Mouse (Mus musculus) liver, postnatal 0 days (tissue): Measurements from ENCODE around the gene Syndig1. TPM values are rescaled to one million over a fixed set of nuclear protein-coding genes. Genes with fewer than 3 reads are reported as not detected.

ENCODE experiments used
- ATAC-seq: fragments of 200-750 bp; cut with Nextera tagmentation; 2 replicates; pipeline ENCODE4 v1.8.0; 2017; ENCODE audit warnings: mild to moderate bottlenecking, moderate library complexity
- DNase-seq: peaks from one replicate; pipeline ENCODE4 v3.0.0-alpha.2; 2016
- H3K27ac ChIP-seq: fragments of 300-500 bp; sonication (generic); 2 replicates; pipeline ENCODE4 v1.5.1; 2014; ENCODE audit warnings: antibody characterized with exemption, moderate library complexity, mild to moderate bottlenecking, low read depth
- H3K27me3 ChIP-seq: fragments of 300-500 bp; sonication (generic); 2 replicates; pipeline ENCODE4 v1.6.1; 2014; ENCODE audit warnings: low read length, control low read depth, mixed read lengths; ENCODE audit not compliant: insufficient read depth
- H3K36me3 ChIP-seq: fragments of 300-500 bp; sonication (generic); replicated peaks from 2 replicates; pipeline ENCODE4 v1.6.1; 2014; ENCODE audit warnings: mild to moderate bottlenecking, control low read depth, low read length, moderate library complexity, mixed read lengths; ENCODE audit not compliant: insufficient read depth
- H3K4me1 ChIP-seq: fragments of 300-500 bp; sonication (generic); 2 replicates; pipeline ENCODE4 v1.6.1; 2014; ENCODE audit warnings: antibody characterized with exemption, mild to moderate bottlenecking, control low read depth; ENCODE audit not compliant: insufficient read depth
- H3K4me2 ChIP-seq: fragments of 300-500 bp; sonication (generic); 2 replicates; pipeline ENCODE4 v1.6.1; 2014; ENCODE audit warnings: low read depth, mild to moderate bottlenecking, low read length, moderate library complexity, mixed read lengths
- H3K4me3 ChIP-seq: fragments of 300-500 bp; sonication (generic); 2 replicates; pipeline ENCODE4 v1.5.1; 2014; ENCODE audit warnings: low read depth, low read length
- H3K9ac ChIP-seq: fragments of 300-500 bp; sonication (generic); replicated peaks from 2 replicates; pipeline ENCODE4 v1.6.1; 2014; ENCODE audit warnings: mild to moderate bottlenecking, moderate library complexity
- H3K9me3 ChIP-seq: fragments of 300-500 bp; sonication (generic); 2 replicates; pipeline ENCODE4 v1.6.1; 2016; ENCODE audit warnings: mild to moderate bottlenecking, control low read depth, low read length, mixed read lengths
- CTCF ChIP-seq: sonication (generic); IDR thresholded peaks from 2 replicates; pipeline ENCODE4 v1.5.1; 2016; ENCODE audit warnings: antibody characterized with exemption, low read depth
- EP300 ChIP-seq: IDR thresholded peaks from 2 replicates; pipeline ENCODE4 v1.6.1; 2016; ENCODE audit warnings: antibody characterized with exemption, low read depth, mild to moderate bottlenecking
- WGBS: fragments of 180-500 bp; shearing (Covaris S2); extraction: QIAGEN DNeasy Blood & Tissue Kit; methylation state at CpG from one replicate; pipeline ENCODE4 v1.1.7; 2014; ENCODE audit not compliant: insufficient replicate concordance; 5-methylcytosine and 5-hydroxymethylcytosine counted together
- polyA plus RNA-seq: library from polyadenylated mRNA; unstranded; fragments of >200 nt; fragmentation: Nextera tagmentation; extraction: Ambion mirVana; gene quantifications from 2 replicates; pipeline ENCODE4 v1.2.1, GENCODE M21; 2015

The Syndig1 gene
- polyA plus RNA-seq, 1 experiment from 2014 or later, result not detected

GRCm38 (mm10) chr2:149983107-149983506 lies 154.1 kb downstream of the Syndig1 start:
- H3K27me3 ChIP-seq, result no peaks in the 10 kb centered on the region
- no peak overlapping the region for H3K4me3 ChIP-seq
- DNase-seq (no peak), ATAC-seq (no peak)
- no peaks in the 10 kb centered on the region for H3K4me1 ChIP-seq
- 57% methylated on average over 1 of the region's 1 CpGs for WGBS
- no peak overlapping the region for H3K9ac ChIP-seq
- H3K36me3 ChIP-seq, result no peaks in the 10 kb centered on the region
- no peak overlapping the region for H3K4me2 ChIP-seq
- H3K27ac ChIP-seq, result no peak overlapping the region
- H3K9me3 ChIP-seq, result no peaks in the 10 kb centered on the region
- TF ChIP-seq CTCF, result no peak
- no peak for TF ChIP-seq EP300

GRCm38 (mm10) chr2:149987610-149988009 lies 158.6 kb downstream of the Syndig1 start:
- no peak overlapping the region for H3K9ac ChIP-seq
- ATAC-seq, result no peak
- no peak for DNase-seq
- TF ChIP-seq EP300, result no peak
- TF ChIP-seq CTCF, result no peak
- no peaks in the 10 kb centered on the region for H3K27me3 ChIP-seq
- H3K4me1 ChIP-seq, result no peaks in the 10 kb centered on the region
- H3K4me3 ChIP-seq, result no peak overlapping the region
- no peak overlapping the region for H3K27ac ChIP-seq
- no peak overlapping the region for H3K4me2 ChIP-seq
- H3K9me3 ChIP-seq, result no peaks in the 10 kb centered on the region
- H3K36me3 ChIP-seq, result no peaks in the 10 kb centered on the region

DNA sequence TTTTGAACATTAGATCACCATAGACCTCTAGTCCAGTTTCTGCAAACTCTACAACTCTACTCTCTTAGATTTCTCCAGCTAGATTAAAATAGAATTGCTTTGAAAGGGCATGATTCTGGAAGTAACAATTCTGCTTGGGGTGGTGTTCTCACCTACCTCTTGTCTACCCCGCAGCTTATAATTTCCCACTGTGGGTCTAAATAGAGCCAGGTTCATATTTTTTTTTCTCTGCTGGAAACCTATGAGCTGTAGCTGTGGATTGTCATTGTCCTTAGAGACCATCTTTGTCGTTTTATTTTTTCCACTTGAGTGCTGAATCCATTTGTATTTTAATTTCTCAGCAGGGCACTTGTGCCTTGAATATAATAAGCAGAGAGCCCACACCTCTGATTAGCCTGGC lies 162.5 kb downstream of the Syndig1 start:
- WGBS, result 54% methylated on average over 2 of the region's 2 CpGs
- no peak for TF ChIP-seq EP300
- no peak for TF ChIP-seq CTCF
- Histone ChIP-seq H3K27ac (no peak overlapping the region), H3K27me3 (no peaks in the 10 kb centered on the region), H3K36me3 (no peaks in the 10 kb centered on the region), H3K4me2 (no peak overlapping the region), H3K9me3 (no peaks in the 10 kb centered on the region), H3K4me3 (no peak overlapping the region), H3K4me1 (no peaks in the 10 kb centered on the region), H3K9ac (no peak overlapping the region)
- no peak for ATAC-seq
- DNase-seq, result no peak

DNA sequence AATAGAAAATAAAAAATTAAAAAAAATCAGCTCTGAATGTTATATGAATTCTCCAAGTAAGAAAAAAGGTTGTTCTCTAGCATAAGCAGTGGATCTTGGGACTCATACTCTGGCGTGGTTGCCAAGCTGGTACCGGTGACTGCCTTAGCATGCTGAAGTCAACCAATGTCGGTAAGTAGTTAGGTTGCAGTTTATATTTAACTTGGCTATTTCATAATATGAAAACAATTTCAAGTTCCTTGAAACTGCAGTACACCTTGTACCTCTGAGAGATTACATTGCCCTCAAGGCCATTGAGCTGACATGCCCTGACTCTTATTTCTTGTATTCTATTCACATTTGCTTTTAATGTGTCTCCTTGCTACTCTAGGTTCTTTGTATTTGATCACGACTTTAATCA lies 163.9 kb downstream of the Syndig1 start:
- H3K4me3 ChIP-seq, result no peak overlapping the region
- H3K27ac ChIP-seq, result no peak overlapping the region
- no peaks in the 10 kb centered on the region for H3K4me1 ChIP-seq
- no peaks in the 10 kb centered on the region for H3K36me3 ChIP-seq
- H3K9me3 ChIP-seq, result no peaks in the 10 kb centered on the region
- DNase-seq (no peak), ATAC-seq (no peak)
- no peak for TF ChIP-seq EP300
- TF ChIP-seq CTCF, result no peak
- H3K4me2 ChIP-seq, result no peak overlapping the region
- no peaks in the 10 kb centered on the region for H3K27me3 ChIP-seq
- no peak overlapping the region for H3K9ac ChIP-seq
- 77% methylated on average over 4 of the region's 4 CpGs for WGBS

- TF ChIP-seq CTCF (no peak), EP300 (no peak)
- DNase-seq, result no peak
- H3K36me3 ChIP-seq, result no peaks in the 10 kb centered on the region
- no peak overlapping the region for H3K9ac ChIP-seq
- H3K4me3 ChIP-seq, result no peak overlapping the region
- no peak for ATAC-seq
- no peaks in the 10 kb centered on the region for H3K4me1 ChIP-seq
- H3K9me3 ChIP-seq, result no peaks in the 10 kb centered on the region
- no peak overlapping the region for H3K4me2 ChIP-seq
- H3K27ac ChIP-seq, result no peak overlapping the region
- H3K27me3 ChIP-seq, result no peaks in the 10 kb centered on the region
- WGBS, result 72% methylated on average over 5 of the region's 5 CpGs
Observed at GRCm38 (mm10) chr2:149996382-149996964, 167.5 kb downstream of the Syndig1 start.

DNA sequence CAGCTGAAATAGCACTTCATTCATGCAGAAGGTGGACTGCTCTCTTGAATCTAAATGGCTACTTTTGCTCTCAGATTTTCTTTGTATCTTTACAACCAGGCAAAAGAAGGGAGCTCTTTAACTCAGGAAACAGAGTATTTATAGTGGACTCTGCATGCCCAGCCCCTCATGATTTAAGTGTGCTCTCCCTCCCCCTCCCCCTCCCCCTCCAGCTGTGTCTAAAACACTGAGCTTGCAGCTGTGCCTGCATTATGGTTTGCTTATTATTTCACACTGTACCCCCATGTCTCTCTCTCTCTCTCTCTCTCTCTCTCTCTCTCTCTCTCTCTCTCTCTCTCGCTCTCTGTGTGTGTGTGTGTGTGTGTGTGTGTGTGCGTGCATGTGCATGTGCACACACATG lies 168.6 kb downstream of the Syndig1 start:
- WGBS, result 77% methylated on average over 2 of the region's 2 CpGs
- no peaks in the 10 kb centered on the region for H3K27me3 ChIP-seq
- no peak overlapping the region for H3K4me2 ChIP-seq
- H3K9me3 ChIP-seq, result no peaks in the 10 kb centered on the region
- ATAC-seq (no peak), DNase-seq (no peak)
- H3K4me1 ChIP-seq, result no peaks in the 10 kb centered on the region
- no peak overlapping the region for H3K9ac ChIP-seq
- no peak overlapping the region for H3K27ac ChIP-seq
- H3K4me3 ChIP-seq, result no peak overlapping the region
- no peak for TF ChIP-seq EP300
- H3K36me3 ChIP-seq, result no peaks in the 10 kb centered on the region
